Comparison of ENCODE assay signal across 24 mouse cellular contexts in genomic region chr9:54478117-54478516, GRCm38 (mm10). TPM values are rescaled to one million over a fixed set of nuclear protein-coding genes. Genes with fewer than 3 reads are reported as not detected.
DNase-seq lines count a peak whose midpoint lies in the region; ATAC-seq and TF ChIP-seq lines count a peak whose summit lies in the region.
"Had no signal": no experiment of that assay in that cellular context is flagged by ENCODE, and none has a peak within 500 bp of the region (broad histone marks: within the 10 kb centered on the region; RNA-seq: fewer than 3 reads in every experiment).

No protein-coding gene starts in this region.

- dilution Hi-C loops in CH12.LX (cut with MboI; ENCODE audit: extremely low pct_ligation_motif_present, extremely low pct_unique_long_range_greater_than_20kb, low sequenced_read_pairs) = no loop called here

- no peaks in the 10 kb centered on the region for H3K27me3 ChIP-seq in kidney, adult 2 months (replicated peaks; ENCODE audit: control insufficient read depth, insufficient read depth, low read length)
- H3K27me3 ChIP-seq in CH12.LX (replicated peaks) = no peaks in the 10 kb centered on the region
- H3K27me3 ChIP-seq: embryonic facial prominence, embryonic 13.5 days; forebrain, embryonic 13.5 days; heart, embryonic 15.5 days; Patski had no signal

- 71% methylated on average over 3 of the region's 3 CpGs for WGBS in kidney, adult 2 months

- H3K79me2 ChIP-seq in CH12.LX (replicated peaks; ENCODE audit: control insufficient read depth, extremely low read depth, insufficient read depth, poor library complexity, severe bottlenecking) = peaks cover 5% of the 10 kb centered on the region

- peak; percentile 82 for ATAC-seq in megakaryocyte, adult 5-6 weeks (ENCODE audit: poor library complexity, severe bottlenecking)
- ATAC-seq: CD4-positive, CD25-positive, alpha-beta regulatory T cell, adult 4 months; forebrain, embryonic 13.5 days; forebrain, postnatal 0 days; hindbrain, embryonic 16.5 days; inflammation-experienced regulatory T-cells, adult 6 months; intestine, postnatal 0 days; Patski had no signal

- DNase-seq in kidney, adult 2 months = no peak
- DNase-seq in kidney, postnatal 14 days = no peak
- peak; percentile 78 for DNase-seq in CH12.LX (ENCODE audit: extremely low read depth)
- DNase-seq in ZHBTc4 (ENCODE audit: low read depth, low spot score) = peak; percentile 9
- DNase-seq in layer of hippocampus, adult 18-20 months (ENCODE audit: low spot score in 2 of 2) = no peak
- DNase-seq in thymus, postnatal 10 days (ENCODE audit: low spot score in 2 of 2) = no peak
- DNase-seq: adrenal gland, adult 2 months; adrenal gland, postnatal 25 days; cerebellum, adult 2 months; forebrain, postnatal 0 days; gastrocnemius, adult 2 months; gastrocnemius, postnatal 25 days; heart, adult 18-20 months; heart, postnatal 36 days had no signal

- peak overlapping the region; percentile 74 for H3K4me2 ChIP-seq in CH12.LX (ENCODE audit: insufficient read depth, low read depth, poor library complexity, severe bottlenecking)
- H3K4me2 ChIP-seq: embryonic facial prominence, embryonic 13.5 days; forebrain, embryonic 13.5 days; heart, embryonic 15.5 days had no signal

- no peak overlapping the region for H3K27ac ChIP-seq in kidney, adult 2 months (ENCODE audit: insufficient read depth, low read depth, low read length)
- H3K27ac ChIP-seq in CH12.LX (ENCODE audit: insufficient read depth, low read depth) = no peak overlapping the region
- H3K27ac ChIP-seq: embryonic facial prominence, embryonic 13.5 days; forebrain, embryonic 13.5 days; gastrocnemius, adult 2 months; heart, embryonic 10.5 days; heart, embryonic 15.5 days had no signal

- H3K9me3 ChIP-seq in CH12.LX (replicated peaks; ENCODE audit: low read length) = no peaks in the 10 kb centered on the region
- H3K9me3 ChIP-seq: embryonic facial prominence, embryonic 13.5 days; forebrain, embryonic 13.5 days; heart, embryonic 10.5 days; heart, embryonic 15.5 days had no signal

- 0 out of 2 replicates have a peak, but pooled peaks have one; percentile 1 for TF ChIP-seq CTCF in kidney, adult 2 months (conservative IDR thresholded peaks at IDR 0.05; ENCODE audit: insufficient read depth, insufficient read length, low read depth, low read length)
- TF ChIP-seq CTCF in CH12.LX (conservative IDR thresholded peaks at IDR 0.05 in 1 of 2, IDR thresholded peaks at IDR 0.05 in 1 of 2; ENCODE audit: low read depth in 2 of 2, low read length in 2 of 2) = peak in 1 of 2 experiments; percentile 63; a peak in 2 of 4 replicates

- in situ Hi-C loops in CH12.LX (cut with MboI; ENCODE audit: low pct_ligation_motif_present, low pct_unique_long_range_greater_than_20kb, low sequenced_read_pairs) = no loop called here

- peak overlapping the region; percentile 48; the same call in 1 of the 2 replicates for H3K9ac ChIP-seq in CH12.LX (ENCODE audit: insufficient read depth, low read depth)
- H3K9ac ChIP-seq: embryonic facial prominence, embryonic 13.5 days; forebrain, embryonic 13.5 days; forebrain, postnatal 0 days; heart, embryonic 15.5 days had no signal

- no peak for TF ChIP-seq POLR2A in kidney, adult 2 months (IDR thresholded peaks at IDR 0.05; ENCODE audit: low read depth, low read length)
- no peak for TF ChIP-seq POLR2A in CH12.LX (IDR thresholded peaks at IDR 0.05; ENCODE audit: low read depth, low read length)

- no peak overlapping the region for H3K4me3 ChIP-seq in kidney, adult 2 months (ENCODE audit: insufficient read depth, low read depth, low read length)
- H3K4me3 ChIP-seq in CH12.LX (replicated peaks in 1 of 3; ENCODE audit: low read depth in 2 of 3, low read length in 2 of 3, poor library complexity in 1 of 3) = no peak overlapping the region
- H3K4me3 ChIP-seq: embryonic facial prominence, embryonic 13.5 days; forebrain, embryonic 13.5 days; gastrocnemius, adult 2 months; heart, embryonic 10.5 days; heart, embryonic 15.5 days had no signal

- 0 out of 2 replicates have a peak, but pooled peaks have one; percentile 50 for TF ChIP-seq EP300 in CH12.LX (IDR thresholded peaks at IDR 0.05; ENCODE audit: low read length)

- peaks cover 2% of the 10 kb centered on the region for H3K36me3 ChIP-seq in kidney, adult 2 months (ENCODE audit: control insufficient read depth, insufficient read depth, low read length)
- peaks cover 8 to 23% of the 10 kb centered on the region in 2 experiments for H3K36me3 ChIP-seq in CH12.LX (replicated peaks in 1 of 2; ENCODE audit: control insufficient read depth in 1 of 2, insufficient read depth in 1 of 2, low read length in 1 of 2)
- H3K36me3 ChIP-seq: embryonic facial prominence, embryonic 13.5 days; heart, embryonic 10.5 days; heart, embryonic 15.5 days had no signal

- H3K4me1 ChIP-seq in kidney, adult 2 months (ENCODE audit: control insufficient read depth, insufficient read depth, low read length) = peaks cover 3% of the 10 kb centered on the region; the same call in 1 of the 2 replicates
- peaks cover 9 to 62% of the 10 kb centered on the region in 2 experiments for H3K4me1 ChIP-seq in CH12.LX (ENCODE audit: control insufficient read depth in 1 of 2, insufficient read depth in 2 of 2)
- H3K4me1 ChIP-seq: embryonic facial prominence, embryonic 13.5 days; forebrain, embryonic 13.5 days had no signal

- TF ChIP-seq RAD21 in CH12.LX (IDR thresholded peaks at IDR 0.05; ENCODE audit: low read depth, low read length) = peak; percentile 61

TF ChIP-seq in CH12.LX, 34 proteins besides CTCF, POLR2A, EP300 and RAD21:
- TF ChIP-seq ZC3H11A (IDR thresholded peaks at IDR 0.05; ENCODE audit: low read depth, low read length) (no peak), SMC3 (IDR thresholded peaks at IDR 0.05; ENCODE audit: low read depth, low read length) (peak; percentile 58), MYC (IDR thresholded peaks at IDR 0.05; ENCODE audit: low read depth, low read length) (0 out of 2 replicates have a peak, but pooled peaks have one; percentile 38), MEF2A (IDR thresholded peaks at IDR 0.05; ENCODE audit: borderline replicate concordance, low read depth, low read length) (peak; percentile 70; the same call in 1 of the 2 replicates), MXI1 (IDR thresholded peaks at IDR 0.05; ENCODE audit: low read depth, low read length) (no peak), ETS1 (conservative IDR thresholded peaks at IDR 0.05; ENCODE audit: low read depth, low read length) (peak; percentile 43; the same call in 1 of the 2 replicates), KAT2A (IDR thresholded peaks at IDR 0.05; ENCODE audit: insufficient replicate concordance, low read length) (no peak), IRF4 (IDR thresholded peaks at IDR 0.05; ENCODE audit: low read depth, low read length) (peak; percentile 51; the same call in 1 of the 2 replicates), USF1 (IDR thresholded peaks at IDR 0.05; ENCODE audit: low read depth, low read length) (no peak), POLR2AphosphoS2 (IDR thresholded peaks at IDR 0.05; ENCODE audit: low read depth, low read length) (no peak), NELFE (IDR thresholded peaks at IDR 0.05; ENCODE audit: low read depth, low read length) (no peak), USF2 (conservative IDR thresholded peaks at IDR 0.05; ENCODE audit: low read depth, low read length) (no peak), MAZ (IDR thresholded peaks at IDR 0.05; ENCODE audit: low read depth, low read length) (peak; percentile 41; the same call in 1 of the 2 replicates), ZMIZ1 (IDR thresholded peaks at IDR 0.05; ENCODE audit: low read depth, low read length) (no peak), NRF1 (IDR thresholded peaks at IDR 0.05; ENCODE audit: low read depth, low read length) (no peak), UBTF (IDR thresholded peaks at IDR 0.05; ENCODE audit: low read depth, low read length) (no peak), ZKSCAN1 (IDR thresholded peaks at IDR 0.05; ENCODE audit: borderline replicate concordance, low read depth, low read length) (no peak), JUN (IDR thresholded peaks at IDR 0.05; ENCODE audit: insufficient read depth, low read depth, low read length) (no peak), RCOR1 (conservative IDR thresholded peaks at IDR 0.05; ENCODE audit: low read depth, low read length) (no peak), CHD2 (IDR thresholded peaks at IDR 0.05; ENCODE audit: low read length) (no peak), MAX (IDR thresholded peaks at IDR 0.05; ENCODE audit: low read length) (no peak), ZNF384 (IDR thresholded peaks at IDR 0.05; ENCODE audit: low read depth, low read length) (peak; percentile 32; the same call in 1 of the 2 replicates), TBP (conservative IDR thresholded peaks at IDR 0.05; ENCODE audit: low read depth, low read length) (no peak), E2F4 (IDR thresholded peaks at IDR 0.05; ENCODE audit: insufficient replicate concordance, low read depth, low read length) (no peak), TCF12 (IDR thresholded peaks at IDR 0.05; ENCODE audit: low read depth, low read length) (peak; percentile 36; the same call in 1 of the 2 replicates), SIN3A (IDR thresholded peaks at IDR 0.05; ENCODE audit: low read length) (0 out of 2 replicates have a peak, but pooled peaks have one; percentile 32), BHLHE40 (IDR thresholded peaks at IDR 0.05; ENCODE audit: low read depth, low read length) (0 out of 2 replicates have a peak, but pooled peaks have one; percentile 10), HCFC1 (IDR thresholded peaks at IDR 0.05; ENCODE audit: low read depth, low read length) (no peak), ELF1 (IDR thresholded peaks at IDR 0.05; ENCODE audit: low read depth, low read length) (no peak), CHD1 (IDR thresholded peaks at IDR 0.05; ENCODE audit: low read depth, low read length) (no peak), JUND (conservative IDR thresholded peaks at IDR 0.05; ENCODE audit: low read depth, low read length) (no peak), PAX5 (IDR thresholded peaks at IDR 0.05; ENCODE audit: low read length) (no peak), MAFK (IDR thresholded peaks at IDR 0.05; ENCODE audit: insufficient replicate concordance, low read length) (peak; percentile 40; the same call in 1 of the 2 replicates), GABPA (IDR thresholded peaks at IDR 0.05; ENCODE audit: insufficient replicate concordance, low read depth, low read length) (no peak)

RNA-seq across cellular contexts. Expression of gene Dmxl2, which starts 23.3 kb away (rescaled TPM):
- polyA plus RNA-seq in kidney, adult 2 months (2012; rRNA removed) = 8.9 and 10.4 TPM in 2 replicates
- total RNA-seq in CH12.LX (2012; rRNA removed) (20.1 and 23.7 TPM in 2 replicates), CH12.LX (2014; rRNA removed) (21.8 and 24.2 TPM in 2 replicates)
- polyA plus RNA-seq in CH12.LX (2012; ENCODE audit: insufficient read length, low read depth) = 22.5 and 26.6 TPM in 2 replicates
- 23.7 and 24.0 TPM in 2 replicates for total RNA-seq in megakaryocyte, adult 5-6 weeks (2015)
- total RNA-seq in megakaryocyte, adult 5-6 weeks (2017) = 17.9 and 21.1 TPM in 2 replicates
- total RNA-seq in layer of hippocampus, adult 18-20 months (2021) = 100 to 1,000 TPM; 192 to 201 TPM

Comparison
In these comparisons a context has a peak if more than half of its experiments do, and no peak if none do; other contexts are left out.
1. DNase-seq: peak in CH12.LX (single experiment) and ZHBTc4 (single experiment); none in kidney, adult 2 months (single experiment), kidney, postnatal 14 days (single experiment), layer of hippocampus, adult 18-20 months (0 of 2) and thymus, postnatal 10 days (0 of 2).
2. RNA of gene Dmxl2, which starts 23.3 kb away (total RNA-seq): 192 to 201 TPM in layer of hippocampus, adult 18-20 months; 17.9 to 24.0 TPM in megakaryocyte, adult 5-6 weeks and 20.1 to 24.2 TPM in CH12.LX; every median in the first group is over 4 times any median in the second.